Mouse (Mus musculus) heart, postnatal 0 days (tissue): ENCODE data around the gene Hs3st5.

Source experiments
- CTCF ChIP-seq: IDR thresholded peaks from 2 replicates; pipeline ENCODE4 v1.5.1; 2016; ENCODE audit warnings: antibody characterized with exemption, control low read depth, low read depth
- EP300 ChIP-seq: IDR thresholded peaks from 2 replicates; pipeline ENCODE4 v1.6.1; 2016; ENCODE audit warnings: antibody characterized with exemption, low read depth

- TF ChIP-seq CTCF: no peak
- no peak for TF ChIP-seq EP300
Observed at GRCm38 (mm10) chr10:36610400-36610799, 103.8 kb downstream of the Hs3st5 start.
